Mouse (Mus musculus) cerebellum, adult 2 months (tissue): ENCODE results near the gene Zfp358. TPM values are rescaled to one million over a fixed set of nuclear protein-coding genes. Genes with fewer than 3 reads are reported as not detected.

Source experiments
- DNase-seq, 2 experiments: peaks; one replicate each; pipeline ENCODE4 v3.0.0; 2021
- H3K27ac ChIP-seq: fragments of 200-500 bp; 2 replicates; pipeline ENCODE4 v1.5.1; 2012; ENCODE audit warnings: low read length, control low read depth, inconsistent platforms; ENCODE audit not compliant: insufficient read depth
- H3K27me3 ChIP-seq: fragments of 200-500 bp; 2 replicates; pipeline ENCODE4 v1.6.1; 2012; ENCODE audit warnings: inconsistent platforms, mild to moderate bottlenecking, low read length, moderate library complexity; ENCODE audit not compliant: control insufficient read depth, insufficient read depth
- H3K4me1 ChIP-seq: fragments of 200-500 bp; 2 replicates; pipeline ENCODE4 v1.6.1; 2011; ENCODE audit warnings: low read length; ENCODE audit not compliant: control insufficient read depth, insufficient read depth
- H3K4me3 ChIP-seq: fragments of 200-500 bp; replicated peaks from 2 replicates; pipeline ENCODE3; 2011; ENCODE audit warnings: mild to moderate bottlenecking, low read depth, low read length, control low read depth; ENCODE audit not compliant: insufficient read depth
- CTCF ChIP-seq: fragments of 200-500 bp; IDR thresholded peaks from 2 replicates; pipeline ENCODE4 v1.5.1; 2011; ENCODE audit warnings: low read depth, mild to moderate bottlenecking, control low read depth, low read length, moderate library complexity, borderline replicate concordance; ENCODE audit not compliant: insufficient read depth
- POLR2A ChIP-seq: fragments of 200-500 bp; IDR thresholded peaks from 2 replicates; pipeline ENCODE4 v1.6.1; 2011; ENCODE audit warnings: low read length, control low read depth, borderline replicate concordance; ENCODE audit not compliant: insufficient read depth
- WGBS: fragments of 180-500 bp; shearing (Covaris S2); methylation state at CpG from one replicate; pipeline ENCODE4 v1.1.7; 2018; 5-methylcytosine and 5-hydroxymethylcytosine counted together
- polyA plus RNA-seq: library from polyadenylated mRNA; depleted of rRNA; stranded (reverse); fragments of >200 nt; gene quantifications from 2 replicates; pipeline ENCODE4 v1.2.3, GENCODE M21; 2012

The Zfp358 gene
- polyA plus RNA-seq, 1 experiment, result 49.6 TPM

DNA sequence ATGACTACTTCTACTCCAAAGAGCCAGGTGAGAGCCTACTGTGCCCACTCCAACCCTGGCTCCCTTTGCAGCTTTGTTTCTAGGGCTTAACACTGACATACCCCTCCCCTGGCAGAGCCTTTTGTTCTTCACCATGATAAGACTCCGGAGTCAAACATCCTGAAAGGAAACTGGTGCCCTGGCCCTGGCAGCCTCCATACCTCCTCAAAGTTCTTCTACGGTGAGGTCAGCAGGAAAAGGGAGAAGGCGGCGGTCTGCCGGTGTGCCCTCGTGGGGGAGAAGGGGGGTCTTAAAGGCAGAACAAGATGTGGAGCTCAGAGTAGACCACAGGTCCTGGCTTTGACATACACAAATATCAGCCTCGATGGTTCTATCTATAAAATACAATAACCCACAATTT lies 9.4 kb upstream of the Zfp358 start:
- 82% methylated on average over 7 of the region's 7 CpGs for whole genome bisulfite sequencing
- H3K4me3 ChIP-seq, result no peak overlapping the region
- no peak overlapping the region for H3K27ac ChIP-seq
- TF ChIP-seq CTCF (no peak), POLR2A (no peak)
- H3K4me1 ChIP-seq, result no peaks in the 10 kb centered on the region; the same call in 1 of the 2 replicates
- no peak for DNase-seq
- H3K27me3 ChIP-seq, result no peaks in the 10 kb centered on the region

DNA sequence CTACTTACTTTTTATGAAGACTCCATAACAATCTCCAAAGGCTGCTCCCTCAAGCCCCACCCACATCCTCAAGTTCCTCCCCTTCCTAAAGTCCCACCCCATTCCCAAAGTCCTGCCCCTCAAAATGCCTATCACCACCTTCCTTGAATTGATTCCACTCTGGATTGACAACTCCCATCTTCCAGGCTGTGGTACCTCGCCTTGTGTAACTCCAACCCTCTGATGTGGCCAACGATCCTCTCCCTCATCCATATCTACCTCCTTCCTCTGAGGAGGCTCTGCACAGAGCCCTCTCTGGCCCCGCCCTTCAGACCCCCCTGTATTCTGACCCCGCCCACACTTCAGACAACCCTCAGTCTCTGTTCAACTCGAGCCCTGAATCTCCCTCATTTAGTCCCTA lies 7.7 kb upstream of the Zfp358 start:
- no peak for DNase-seq
- no peak for TF ChIP-seq POLR2A
- no peak for TF ChIP-seq CTCF
- whole genome bisulfite sequencing, result 23% methylated on average over 5 of the region's 5 CpGs
- H3K4me1 ChIP-seq, result no peaks in the 10 kb centered on the region; the same call in 1 of the 2 replicates
- H3K27ac ChIP-seq, result no peak overlapping the region
- no peaks in the 10 kb centered on the region for H3K27me3 ChIP-seq
- no peak overlapping the region for H3K4me3 ChIP-seq

DNA sequence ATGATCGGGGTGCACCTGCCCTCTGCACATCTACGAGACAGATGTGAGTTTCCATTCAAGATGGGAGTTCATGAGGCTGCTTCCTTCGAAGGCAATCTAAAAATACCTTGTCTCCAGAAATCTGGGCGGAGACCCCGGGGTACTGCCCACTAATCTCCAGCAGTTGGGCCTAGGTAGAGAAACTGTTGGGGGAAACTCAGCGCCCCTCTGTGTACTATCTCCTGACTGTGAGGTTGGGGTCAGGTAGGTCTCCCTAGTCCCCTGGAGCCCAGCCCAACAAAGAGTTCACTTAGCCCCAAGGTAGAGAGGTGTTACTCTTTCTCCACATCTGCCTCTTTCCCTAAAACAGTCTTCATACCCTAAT lies 889 bp downstream of the Zfp358 start:
- WGBS, result 30% methylated on average over 6 of the region's 6 CpGs
- no peak for DNase-seq
- peak overlapping the region; percentile 97 for H3K4me3 ChIP-seq
- peak overlapping the region; percentile 84 for H3K27ac ChIP-seq
- H3K27me3 ChIP-seq, result no peaks in the 10 kb centered on the region
- no peak for TF ChIP-seq CTCF
- no peak for TF ChIP-seq POLR2A
- peaks cover 4% of the 10 kb centered on the region for H3K4me1 ChIP-seq

DNA sequence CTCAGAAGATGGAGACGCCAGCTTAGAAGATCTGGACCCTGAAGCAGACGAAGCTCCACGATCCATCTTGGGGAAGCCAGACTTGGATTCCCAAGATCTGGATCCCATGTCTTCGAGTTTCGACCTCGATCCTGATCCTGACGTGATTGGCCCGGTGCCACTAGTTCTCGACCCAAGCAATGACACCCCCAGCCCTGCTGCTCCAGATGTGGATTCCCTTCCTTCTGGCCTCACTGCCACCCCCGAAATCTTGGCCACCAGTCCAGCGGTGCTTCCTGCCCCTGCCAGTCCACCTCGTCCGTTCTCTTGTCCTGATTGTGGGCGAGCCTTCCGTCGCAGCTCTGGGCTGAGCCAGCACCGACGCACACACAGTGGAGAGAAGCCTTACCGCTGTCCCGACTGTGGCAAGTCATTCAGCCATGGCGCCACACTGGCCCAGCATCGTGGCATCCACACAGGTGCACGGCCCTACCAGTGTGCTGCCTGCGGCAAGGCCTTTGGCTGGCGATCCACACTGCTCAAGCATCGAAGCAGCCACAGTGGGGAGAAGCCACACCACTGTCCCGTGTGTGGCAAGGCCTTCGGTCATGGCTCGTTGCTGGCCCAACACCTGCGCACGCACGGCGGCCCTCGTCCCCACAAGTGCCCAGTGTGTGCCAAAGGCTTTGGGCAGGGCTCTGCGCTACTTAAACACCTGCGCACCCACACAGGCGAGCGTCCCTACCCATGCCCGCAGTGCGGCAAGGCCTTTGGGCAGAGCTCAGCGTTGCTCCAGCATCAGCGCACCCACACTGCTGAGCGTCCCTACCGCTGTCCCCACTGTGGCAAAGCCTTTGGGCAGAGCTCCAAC lies 2.9 kb downstream of the Zfp358 start:
- H3K4me3 ChIP-seq, result no peak overlapping the region
- no peak for TF ChIP-seq POLR2A
- no peak for TF ChIP-seq CTCF
- no peak for DNase-seq
- no peak overlapping the region for H3K27ac ChIP-seq
- H3K4me1 ChIP-seq, result peaks cover 4% of the 10 kb centered on the region
- 94% methylated on average over 44 of the region's 44 CpGs for WGBS
- no peaks in the 10 kb centered on the region for H3K27me3 ChIP-seq

DNA sequence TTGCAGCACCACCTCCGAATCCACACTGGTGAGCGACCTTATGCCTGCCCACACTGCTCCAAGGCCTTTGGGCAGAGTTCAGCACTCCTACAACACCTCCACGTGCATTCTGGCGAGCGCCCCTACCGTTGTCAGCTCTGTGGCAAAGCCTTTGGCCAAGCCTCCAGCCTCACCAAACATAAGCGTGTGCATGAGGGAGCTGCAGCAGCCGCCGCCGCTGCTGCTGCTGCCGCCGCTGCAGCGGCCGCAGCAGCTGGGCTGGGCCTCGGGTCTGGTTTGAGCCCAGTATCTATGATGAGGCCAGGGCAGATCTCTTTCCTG lies 3.5 kb downstream of the Zfp358 start:
- WGBS, result 76% methylated on average over 15 of the region's 15 CpGs
- H3K27ac ChIP-seq, result no peak overlapping the region
- no peak for TF ChIP-seq POLR2A
- TF ChIP-seq CTCF, result no peak
- no peak overlapping the region for H3K4me3 ChIP-seq
- H3K27me3 ChIP-seq, result no peaks in the 10 kb centered on the region
- peaks cover 4% of the 10 kb centered on the region for H3K4me1 ChIP-seq
- DNase-seq, result no peak

DNA sequence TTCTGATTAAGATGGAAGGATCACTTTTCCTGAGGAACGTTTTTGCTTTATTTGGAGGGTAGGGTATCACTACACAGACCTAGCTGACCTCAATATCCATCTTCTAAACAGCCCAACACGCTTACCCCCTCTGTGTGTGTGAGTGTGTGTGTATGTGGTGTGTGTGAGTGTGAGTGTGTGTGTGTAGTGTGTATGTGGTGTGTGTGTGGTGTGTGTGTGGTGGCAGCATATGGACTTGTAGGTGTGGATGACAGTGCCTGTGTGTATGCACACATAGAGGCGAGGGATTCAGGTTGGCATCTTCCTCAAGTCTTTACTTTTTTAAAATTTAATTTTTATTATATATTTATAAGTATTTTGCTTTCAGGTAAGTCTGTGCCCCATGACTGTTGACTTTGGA lies 5.6 kb downstream of the Zfp358 start:
- H3K27ac ChIP-seq, result no peak overlapping the region
- TF ChIP-seq POLR2A (no peak), CTCF (no peak)
- no peak for DNase-seq
- peaks cover 4% of the 10 kb centered on the region for H3K4me1 ChIP-seq
- H3K4me3 ChIP-seq, result no peak overlapping the region
- H3K27me3 ChIP-seq, result no peaks in the 10 kb centered on the region
- WGBS, result 86% methylated on average over 3 of the region's 3 CpGs

DNA sequence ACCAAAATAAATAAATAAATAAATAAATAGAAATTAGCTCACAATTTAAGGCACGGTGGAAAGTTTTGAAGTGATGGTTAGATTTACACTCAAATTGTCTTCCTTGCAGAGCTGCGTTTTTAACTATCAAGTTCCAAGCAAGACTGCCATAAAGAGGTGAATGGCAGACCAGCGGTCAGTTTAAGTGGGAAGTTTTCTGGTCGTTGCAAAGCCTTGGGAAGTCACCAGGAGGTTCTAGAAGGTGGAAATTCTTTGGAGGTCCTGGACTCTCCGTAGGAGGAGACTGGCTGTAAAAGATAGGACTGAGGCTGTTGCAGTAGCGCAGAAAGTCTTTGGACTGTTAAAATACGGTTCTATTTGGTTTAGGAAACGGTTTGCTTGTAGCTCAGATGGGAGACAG lies 6.8 kb downstream of the Zfp358 start:
- 5% methylated on average over 8 of the region's 8 CpGs for WGBS
- Histone ChIP-seq H3K4me1 (no peaks in the 10 kb centered on the region; the same call in 1 of the 2 replicates), H3K27me3 (no peaks in the 10 kb centered on the region), H3K4me3 (peak overlapping the region; percentile 86), H3K27ac (peak overlapping the region; percentile 60)
- TF ChIP-seq CTCF (no peak), POLR2A (no peak)
- DNase-seq, result no peak
